Mouse (Mus musculus) hindbrain, postnatal 0 days (tissue): ENCODE data around the gene Cldn6. TPM values are rescaled to one million over a fixed set of nuclear protein-coding genes. Genes with fewer than 3 reads are reported as not detected.

Source experiments
- ATAC-seq: fragments of 200-750 bp; cut with Nextera tagmentation; 2 replicates; pipeline ENCODE4 v1.8.0; 2017; ENCODE audit warnings: mild to moderate bottlenecking, moderate TSS enrichment, moderate library complexity
- DNase-seq: peaks from one replicate; pipeline ENCODE4 v3.0.0-alpha.2; 2015; ENCODE audit warnings: low spot score
- H3K27ac ChIP-seq: fragments of 300-500 bp; sonication (generic); 2 replicates; pipeline ENCODE4 v1.5.1; 2014; ENCODE audit warnings: mild to moderate bottlenecking
- H3K27me3 ChIP-seq: fragments of 300-500 bp; sonication (generic); 2 replicates; pipeline ENCODE4 v1.6.1; 2014; ENCODE audit warnings: low read length, mixed read lengths; ENCODE audit not compliant: insufficient read depth
- H3K36me3 ChIP-seq: fragments of 300-500 bp; sonication (generic); 2 replicates; pipeline ENCODE4 v1.6.1; 2014; ENCODE audit warnings: low read length, mixed read lengths; ENCODE audit not compliant: insufficient read depth
- H3K4me1 ChIP-seq: fragments of 300-500 bp; sonication (generic); 2 replicates; pipeline ENCODE4 v1.6.1; 2014; ENCODE audit warnings: antibody characterized with exemption, low read length, mixed read lengths; ENCODE audit not compliant: insufficient read depth
- H3K4me2 ChIP-seq: fragments of 300-500 bp; sonication (generic); 2 replicates; pipeline ENCODE4 v1.6.1; 2014; ENCODE audit warnings: low read depth, mild to moderate bottlenecking, low read length, moderate library complexity, mixed read lengths
- H3K4me3 ChIP-seq: fragments of 300-500 bp; sonication (generic); 2 replicates; pipeline ENCODE4 v1.5.1; 2014; ENCODE audit warnings: low read length
- H3K9ac ChIP-seq: fragments of 300-500 bp; sonication (generic); replicated peaks from 2 replicates; pipeline ENCODE4 v1.6.1; 2014; ENCODE audit warnings: mild to moderate bottlenecking, low read length, moderate library complexity, mixed read lengths
- H3K9me3 ChIP-seq: fragments of 300-500 bp; sonication (generic); 2 replicates; pipeline ENCODE4 v1.6.1; 2016; ENCODE audit warnings: low read length, mixed read lengths
- CTCF ChIP-seq: IDR thresholded peaks from 2 replicates; pipeline ENCODE4 v1.5.1; 2016; ENCODE audit warnings: antibody characterized with exemption, control low read depth, low read depth
- WGBS: fragments of 180-500 bp; shearing (Covaris S2); extraction: QIAGEN DNeasy Blood & Tissue Kit; methylation state at CpG from one replicate; pipeline ENCODE4 v1.1.7; 2014; 5-methylcytosine and 5-hydroxymethylcytosine counted together
- polyA plus RNA-seq: library from polyadenylated mRNA; unstranded; fragments of >200 nt; fragmentation: Nextera tagmentation; extraction: Ambion mirVana; gene quantifications from 2 replicates; pipeline ENCODE4 v1.2.1, GENCODE M21; 2015
- total RNA-seq: library from RNA; depleted of rRNA; stranded (reverse); fragments of >200 nt; gene quantifications from 2 replicates; pipeline ENCODE4 v1.2.3, GENCODE M21; 2014

Gene Cldn6
- total and polyA plus RNA-seq, 2 experiments from 2014 or later: 0.34 to 1.0 TPM

GRCm38 (mm10) chr17:23674271-23674952 is 4.6 kb upstream of the Cldn6 start:
- no peak for DNase-seq
- ATAC-seq: no peak
- Histone ChIP-seq H3K27me3 (peaks cover 11% of the 10 kb centered on the region; the same call in 1 of the 2 replicates), H3K36me3 (no peaks in the 10 kb centered on the region), H3K9me3 (no peaks in the 10 kb centered on the region), H3K4me2 (peak overlapping the region; percentile 75), H3K4me1 (peaks cover 19% of the 10 kb centered on the region), H3K27ac (peak overlapping the region; percentile 82; the same call in 1 of the 2 replicates), H3K9ac (peak overlapping the region; percentile 63), H3K4me3 (peak overlapping the region; percentile 66)
- 41% methylated on average over 9 of the region's 9 CpGs for WGBS
- no peak for TF ChIP-seq CTCF

- Histone ChIP-seq H3K27ac (no peak overlapping the region), H3K9ac (no peak overlapping the region), H3K4me1 (peaks cover 19% of the 10 kb centered on the region), H3K4me3 (no peak overlapping the region), H3K36me3 (no peaks in the 10 kb centered on the region), H3K4me2 (peak overlapping the region; percentile 75), H3K27me3 (peaks cover 18% of the 10 kb centered on the region), H3K9me3 (no peaks in the 10 kb centered on the region)
- no peak for ATAC-seq
- no peak for TF ChIP-seq CTCF
- WGBS: 57% methylated on average over 5 of the region's 5 CpGs
- no peak for DNase-seq
Measured at GRCm38 (mm10) chr17:23675127-23675526, 3.9 kb upstream of the Cldn6 start.

- no peak for DNase-seq
- H3K4me1 ChIP-seq: peaks cover 19% of the 10 kb centered on the region
- TF ChIP-seq CTCF: peak; percentile 13; the same call in 1 of the 2 replicates
Measured at GRCm38 (mm10) chr17:23675564-23676281, 3.3 kb upstream of the Cldn6 start.

GRCm38 (mm10) chr17:23676473-23677031 is 2.5 kb upstream of the Cldn6 start:
- Histone ChIP-seq H3K9me3 (no peaks in the 10 kb centered on the region), H3K27ac (no peak overlapping the region), H3K36me3 (no peaks in the 10 kb centered on the region), H3K4me3 (peak overlapping the region; percentile 49), H3K9ac (peak overlapping the region; percentile 41), H3K4me2 (peak overlapping the region; percentile 81), H3K27me3 (peaks cover 32% of the 10 kb centered on the region), H3K4me1 (peaks cover 19% of the 10 kb centered on the region)
- TF ChIP-seq CTCF: no peak
- under 1% methylated on average over 37 of the region's 37 CpGs for WGBS
- no peak for DNase-seq
- no peak for ATAC-seq

More at GRCm38 (mm10) chr17:23675564-23676281, 3.3 kb upstream of the Cldn6 start:
- Histone ChIP-seq H3K27ac (no peak overlapping the region), H3K4me2 (peak overlapping the region; percentile 81), H3K9ac (no peak overlapping the region), H3K36me3 (no peaks in the 10 kb centered on the region), H3K9me3 (no peaks in the 10 kb centered on the region), H3K4me3 (peak overlapping the region; percentile 49), H3K27me3 (peaks cover 24% of the 10 kb centered on the region)
- no peak for ATAC-seq
- WGBS: 18% methylated on average over 15 of the region's 15 CpGs

GRCm38 (mm10) chr17:23677236-23677679 is 1.8 kb upstream of the Cldn6 start, which contains the start of gene Tnfrsf12a:
Gene Tnfrsf12a (minus strand): TSS chr17:23677468.
- H3K4me1 ChIP-seq: peaks cover 19% of the 10 kb centered on the region

GRCm38 (mm10) chr17:23680336-23680735 is 1.3 kb downstream of the Cldn6 start:
- Histone ChIP-seq H3K27me3 (peaks cover 59% of the 10 kb centered on the region), H3K9me3 (no peaks in the 10 kb centered on the region), H3K4me3 (no peak overlapping the region), H3K4me1 (peaks cover 7% of the 10 kb centered on the region; the same call in 1 of the 2 replicates), H3K4me2 (no peak overlapping the region), H3K36me3 (no peaks in the 10 kb centered on the region), H3K9ac (no peak overlapping the region), H3K27ac (no peak overlapping the region)
- TF ChIP-seq CTCF: no peak
- WGBS: 83% methylated on average over 9 of the region's 9 CpGs
- DNase-seq: no peak
- no peak for ATAC-seq

More at GRCm38 (mm10) chr17:23677236-23677679, 1.8 kb upstream of the Cldn6 start, which contains the start of gene Tnfrsf12a:
- no peaks in the 10 kb centered on the region for H3K9me3 ChIP-seq
- peak within 1 kb of the TSS; percentile 49 for H3K4me3 ChIP-seq
- peak within 1 kb of the TSS; percentile 81 for H3K4me2 ChIP-seq
- H3K36me3 ChIP-seq: no peaks in the 10 kb centered on the region
- TF ChIP-seq CTCF: no peak
- ATAC-seq: no peak
- peak; percentile 86 for DNase-seq
- WGBS: under 1% methylated on average over 34 of the region's 34 CpGs
- no peak within 1 kb of the TSS for H3K27ac ChIP-seq
- peaks cover 39% of the 10 kb centered on the region for H3K27me3 ChIP-seq
- H3K9ac ChIP-seq: peak within 1 kb of the TSS; percentile 41
